Mouse (Mus musculus) ES-Bruce4 (cell line): Measurements from ENCODE around the gene Gcsh. TPM values are rescaled to one million over a fixed set of nuclear protein-coding genes. Genes with fewer than 3 reads are reported as not detected.
A peak's percentile ranks its signal among the peaks of the same experiment; 100 is the strongest.

Experiments
- H3K27ac ChIP-seq: 2 replicates; pipeline ENCODE4 v1.5.1; 2012; ENCODE audit warnings: low read length, inconsistent platforms; ENCODE audit not compliant: insufficient read depth
- H3K27me3 ChIP-seq: 2 replicates; pipeline ENCODE4 v1.6.1; 2012; ENCODE audit warnings: mild to moderate bottlenecking, low read length, inconsistent platforms; ENCODE audit not compliant: control insufficient read depth, poor library complexity, insufficient read depth, severe bottlenecking
- H3K36me3 ChIP-seq: 2 replicates; pipeline ENCODE4 v1.6.1; 2012; ENCODE audit warnings: inconsistent platforms, mild to moderate bottlenecking, low read length, moderate library complexity; ENCODE audit not compliant: control insufficient read depth, poor library complexity, insufficient read depth, severe bottlenecking
- H3K4me1 ChIP-seq: one replicate; pipeline ENCODE4 v1.8.1; 2011; ENCODE audit warnings: low read length; ENCODE audit not compliant: control insufficient read depth, insufficient read depth
- H3K4me3 ChIP-seq: 2 replicates; pipeline ENCODE4 v1.5.1; 2011; ENCODE audit warnings: low read depth, mild to moderate bottlenecking, low read length
- H3K9ac ChIP-seq: 2 replicates; pipeline ENCODE4 v1.6.1; 2012; ENCODE audit warnings: low read depth, mild to moderate bottlenecking, inconsistent platforms; ENCODE audit not compliant: poor library complexity, severe bottlenecking
- H3K9me3 ChIP-seq: replicated peaks from 2 replicates; pipeline ENCODE4 v1.6.1; 2012; ENCODE audit warnings: mild to moderate bottlenecking, low read length, inconsistent platforms; ENCODE audit not compliant: control insufficient read depth, poor library complexity, insufficient read depth, severe bottlenecking
- CTCF ChIP-seq: IDR thresholded peaks from one replicate; pipeline ENCODE4 v1.8.1; 2011; ENCODE audit warnings: low read depth, low read length
- EP300 ChIP-seq: IDR thresholded peaks from 2 replicates; pipeline ENCODE4 v1.6.1; 2011; ENCODE audit warnings: low read depth, low read length; ENCODE audit not compliant: insufficient read depth
- POLR2A ChIP-seq: IDR thresholded peaks from one replicate; pipeline ENCODE4 v1.8.1; 2011; ENCODE audit warnings: low read length; ENCODE audit not compliant: insufficient read depth
- polyA plus RNA-seq: library from polyadenylated mRNA; stranded (reverse); fragments of >200 nt; gene quantifications from 2 replicates; pipeline ENCODE4 v1.2.4, GENCODE M21; 2011; ENCODE audit warnings: low read depth; ENCODE audit not compliant: missing spikeins, insufficient read depth, insufficient read length

Gene Gcsh
- polyA plus RNA-seq, 1 experiment, result 150 TPM

GRCm38 (mm10) chr8:116980117-116980516 is 13.2 kb downstream of the Gcsh start:
- no peaks in the 10 kb centered on the region for H3K27me3 ChIP-seq
- no peaks in the 10 kb centered on the region for H3K9me3 ChIP-seq
- no peak overlapping the region for H3K4me3 ChIP-seq
- TF ChIP-seq CTCF (peak; percentile 8), EP300 (no peak), POLR2A (no peak)
- no peak overlapping the region for H3K27ac ChIP-seq
- H3K4me1 ChIP-seq, result no peaks in the 10 kb centered on the region
- H3K36me3 ChIP-seq, result peaks cover 26% of the 10 kb centered on the region
- no peak overlapping the region for H3K9ac ChIP-seq

- peaks cover 13% of the 10 kb centered on the region for H3K36me3 ChIP-seq
- H3K4me3 ChIP-seq, result peak within 1 kb of the TSS; percentile 81
- H3K4me1 ChIP-seq, result no peaks in the 10 kb centered on the region
- TF ChIP-seq EP300 (no peak), CTCF (peak; percentile 21)
- no peaks in the 10 kb centered on the region for H3K9me3 ChIP-seq
- peak within 1 kb of the TSS; percentile 36 for H3K9ac ChIP-seq
- no peaks in the 10 kb centered on the region for H3K27me3 ChIP-seq
- H3K27ac ChIP-seq, result no peak within 1 kb of the TSS
Measured at GRCm38 (mm10) chr8:116978631-116979256, 14.6 kb downstream of the Gcsh start, which contains the start of gene 1700030J22Rik. Gene 1700030J22Rik (minus strand): TSS chr8:116978959.

GRCm38 (mm10) chr8:116978052-116978451 is 15.3 kb downstream of the Gcsh start:
- Histone ChIP-seq H3K9me3 (no peaks in the 10 kb centered on the region), H3K9ac (peak overlapping the region; percentile 36), H3K4me3 (peak overlapping the region; percentile 81), H3K36me3 (peaks cover 6% of the 10 kb centered on the region), H3K27ac (no peak overlapping the region), H3K27me3 (no peaks in the 10 kb centered on the region), H3K4me1 (no peaks in the 10 kb centered on the region)
- no peak for TF ChIP-seq POLR2A
- no peak for TF ChIP-seq EP300
- TF ChIP-seq CTCF, result no peak

GRCm38 (mm10) chr8:116975606-116976005 is 17.7 kb downstream of the Gcsh start:
- Histone ChIP-seq H3K27ac (peak overlapping the region; percentile 34), H3K4me3 (no peak overlapping the region), H3K4me1 (no peaks in the 10 kb centered on the region), H3K27me3 (no peaks in the 10 kb centered on the region), H3K9ac (no peak overlapping the region), H3K36me3 (no peaks in the 10 kb centered on the region), H3K9me3 (no peaks in the 10 kb centered on the region)
- no peak for TF ChIP-seq EP300
- no peak for TF ChIP-seq CTCF
- TF ChIP-seq POLR2A, result no peak

GRCm38 (mm10) chr8:116975066-116975465 is 18.3 kb downstream of the Gcsh start:
- Histone ChIP-seq H3K27ac (peak overlapping the region; percentile 34), H3K9me3 (no peaks in the 10 kb centered on the region), H3K27me3 (no peaks in the 10 kb centered on the region), H3K36me3 (no peaks in the 10 kb centered on the region), H3K4me3 (no peak overlapping the region), H3K9ac (no peak overlapping the region), H3K4me1 (no peaks in the 10 kb centered on the region)
- no peak for TF ChIP-seq CTCF
- peak; percentile 74; the same call in 1 of the 2 replicates for TF ChIP-seq EP300
- TF ChIP-seq POLR2A, result no peak

GRCm38 (mm10) chr8:116969531-116969930 is 23.8 kb downstream of the Gcsh start:
- Histone ChIP-seq H3K4me3 (no peak overlapping the region), H3K9me3 (no peaks in the 10 kb centered on the region), H3K9ac (no peak overlapping the region), H3K27me3 (no peaks in the 10 kb centered on the region), H3K36me3 (no peaks in the 10 kb centered on the region), H3K4me1 (no peaks in the 10 kb centered on the region), H3K27ac (no peak overlapping the region)
- TF ChIP-seq POLR2A (no peak), EP300 (no peak), CTCF (no peak)
